Mouse (Mus musculus) liver, embryonic 16.5 days (tissue): Measurements from ENCODE around the gene She. TPM values are rescaled to one million over a fixed set of nuclear protein-coding genes. Genes with fewer than 3 reads are reported as not detected.

ENCODE experiments used
- ATAC-seq: fragments of 200-750 bp; cut with Nextera tagmentation; 2 replicates; pipeline ENCODE4 v1.8.0; 2017; ENCODE audit warnings: low read depth, mild to moderate bottlenecking, moderate number of reproducible peaks, moderate library complexity
- H3K27ac ChIP-seq: fragments of 300-500 bp; sonication (generic); 2 replicates; pipeline ENCODE4 v1.5.1; 2014; ENCODE audit warnings: mild to moderate bottlenecking, low read length
- H3K27me3 ChIP-seq: fragments of 300-500 bp; sonication (generic); 2 replicates; pipeline ENCODE4 v1.6.1; 2014; ENCODE audit warnings: low read depth, low read length, mixed read lengths; ENCODE audit not compliant: control insufficient read depth, insufficient read depth
- H3K36me3 ChIP-seq: fragments of 300-500 bp; sonication (generic); 2 replicates; pipeline ENCODE4 v1.6.1; 2014; ENCODE audit warnings: mild to moderate bottlenecking; ENCODE audit not compliant: control insufficient read depth, insufficient read depth
- H3K4me1 ChIP-seq: fragments of 300-500 bp; sonication (generic); 2 replicates; pipeline ENCODE4 v1.6.1; 2014; ENCODE audit warnings: low read depth, low read length, mixed read lengths; ENCODE audit not compliant: control insufficient read depth
- H3K4me2 ChIP-seq: fragments of 300-500 bp; sonication (generic); 2 replicates; pipeline ENCODE4 v1.6.1; 2014; ENCODE audit warnings: low read depth, low read length, mixed read lengths
- H3K4me3 ChIP-seq: fragments of 300-500 bp; sonication (generic); 2 replicates; pipeline ENCODE4 v1.5.1; 2014; ENCODE audit warnings: low read depth, mild to moderate bottlenecking, low read length
- H3K9ac ChIP-seq: fragments of 300-500 bp; sonication (generic); 2 replicates; pipeline ENCODE4 v1.6.1; 2014; ENCODE audit warnings: low read depth, low read length
- H3K9me3 ChIP-seq: fragments of 300-500 bp; sonication (generic); replicated peaks from 2 replicates; pipeline ENCODE4 v1.6.1; 2016; ENCODE audit warnings: low read length; ENCODE audit not compliant: control insufficient read depth
- WGBS: fragments of 180-500 bp; shearing (Covaris S2); extraction: QIAGEN DNeasy Blood & Tissue Kit; methylation state at CpG from one replicate; pipeline ENCODE4 v1.1.7; 2014; ENCODE audit not compliant: insufficient replicate concordance; 5-methylcytosine and 5-hydroxymethylcytosine counted together
- polyA plus RNA-seq: library from polyadenylated mRNA; unstranded; fragments of >200 nt; fragmentation: Nextera tagmentation; extraction: Ambion mirVana; gene quantifications from 2 replicates; pipeline ENCODE4 v1.2.1, GENCODE M21; 2015

The She gene
- polyA plus RNA-seq, 1 experiment from 2014 or later: 1.1 TPM

- no peak overlapping the region for H3K4me3 ChIP-seq
- no peak overlapping the region for H3K4me2 ChIP-seq
- H3K36me3 ChIP-seq: no peaks in the 10 kb centered on the region
- no peak overlapping the region for H3K9ac ChIP-seq
- no peaks in the 10 kb centered on the region for H3K27me3 ChIP-seq
- no peaks in the 10 kb centered on the region for H3K9me3 ChIP-seq
- ATAC-seq: no peak
- H3K4me1 ChIP-seq: peaks cover 11% of the 10 kb centered on the region
- no peak overlapping the region for H3K27ac ChIP-seq
These were observed 60.5 kb downstream of the She start for GRCm38 (mm10) chr3:89891696-89892095.

DNA sequence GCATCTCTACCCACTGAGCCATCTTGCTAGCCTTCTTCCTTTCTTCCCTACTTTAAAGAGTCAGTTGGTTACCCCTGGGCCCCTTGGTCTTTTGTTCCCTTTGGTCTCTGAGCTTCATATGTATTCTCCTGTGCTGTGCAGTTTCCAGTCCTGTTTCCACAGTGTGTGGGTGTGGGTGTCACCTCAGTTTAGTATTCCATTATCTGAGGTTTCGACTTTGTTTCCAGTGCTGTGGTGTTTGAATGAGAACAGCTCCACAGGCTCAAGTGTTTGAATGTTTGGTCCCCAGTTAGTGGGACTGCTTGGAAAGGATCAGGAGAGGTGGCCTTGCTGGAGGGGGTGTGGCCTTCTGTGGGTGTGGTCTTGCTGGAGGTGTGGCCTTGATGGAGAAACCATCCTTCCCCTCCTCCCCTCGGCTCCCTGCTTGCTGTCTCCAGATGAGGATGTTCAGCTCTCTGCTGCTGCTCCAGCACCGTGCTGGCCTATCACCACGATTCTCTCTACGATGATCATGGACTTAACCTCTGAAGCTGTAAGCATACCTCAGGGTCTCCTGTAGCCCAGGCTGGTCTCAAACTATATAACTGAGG, 61.4 kb downstream of the She start:
- Histone ChIP-seq H3K9ac (no peak overlapping the region), H3K4me2 (no peak overlapping the region), H3K36me3 (no peaks in the 10 kb centered on the region), H3K27me3 (no peaks in the 10 kb centered on the region), H3K27ac (no peak overlapping the region), H3K4me3 (no peak overlapping the region), H3K9me3 (no peaks in the 10 kb centered on the region), H3K4me1 (peaks cover 7% of the 10 kb centered on the region)
- peak; percentile 27; the same call in 1 of the 2 replicates for ATAC-seq
- WGBS: 78% methylated on average over 5 of the region's 5 CpGs

- H3K9me3 ChIP-seq: no peaks in the 10 kb centered on the region
- no peak overlapping the region for H3K9ac ChIP-seq
- no peak overlapping the region for H3K4me2 ChIP-seq
- H3K27me3 ChIP-seq: no peaks in the 10 kb centered on the region
- no peak overlapping the region for H3K27ac ChIP-seq
- no peak overlapping the region for H3K4me3 ChIP-seq
- no peaks in the 10 kb centered on the region for H3K36me3 ChIP-seq
- 25% methylated on average over 5 of the region's 5 CpGs for WGBS
- peaks cover 14% of the 10 kb centered on the region for H3K4me1 ChIP-seq
- ATAC-seq: no peak
These were observed 65.4 kb downstream of the She start for GRCm38 (mm10) chr3:89896571-89896970.

- Histone ChIP-seq H3K4me3 (no peak overlapping the region), H3K36me3 (no peaks in the 10 kb centered on the region), H3K27ac (no peak overlapping the region), H3K4me1 (peaks cover 21% of the 10 kb centered on the region), H3K27me3 (no peaks in the 10 kb centered on the region), H3K9ac (no peak overlapping the region), H3K9me3 (no peaks in the 10 kb centered on the region), H3K4me2 (no peak overlapping the region)
- no peak for ATAC-seq
- WGBS: 77% methylated on average over 8 of the region's 8 CpGs
These were observed 66.1 kb downstream of the She start for GRCm38 (mm10) chr3:89897204-89897796.

GRCm38 (mm10) chr3:89898011-89898410, 66.8 kb downstream of the She start:
- no peak for ATAC-seq
- H3K4me3 ChIP-seq: no peak overlapping the region
- H3K27ac ChIP-seq: no peak overlapping the region
- no peak overlapping the region for H3K4me2 ChIP-seq
- H3K36me3 ChIP-seq: no peaks in the 10 kb centered on the region
- no peak overlapping the region for H3K9ac ChIP-seq
- no peaks in the 10 kb centered on the region for H3K9me3 ChIP-seq
- 64% methylated on average over 10 of the region's 10 CpGs for WGBS
- H3K27me3 ChIP-seq: no peaks in the 10 kb centered on the region
- peaks cover 25% of the 10 kb centered on the region for H3K4me1 ChIP-seq

GRCm38 (mm10) chr3:89898870-89899510, 67.8 kb downstream of the She start:
- Histone ChIP-seq H3K27me3 (no peaks in the 10 kb centered on the region), H3K9ac (no peak overlapping the region), H3K27ac (peak overlapping the region; percentile 67), H3K9me3 (no peaks in the 10 kb centered on the region), H3K4me1 (peaks cover 28% of the 10 kb centered on the region), H3K4me3 (no peak overlapping the region), H3K4me2 (no peak overlapping the region), H3K36me3 (no peaks in the 10 kb centered on the region)
- WGBS: 54% methylated on average over 5 of the region's 5 CpGs
- ATAC-seq: peak; percentile 53

- H3K4me1 ChIP-seq: peaks cover 28% of the 10 kb centered on the region
- H3K27ac ChIP-seq: peak overlapping the region; percentile 29
- WGBS: 63% methylated on average over 8 of the region's 8 CpGs
- no peak overlapping the region for H3K4me2 ChIP-seq
- H3K27me3 ChIP-seq: no peaks in the 10 kb centered on the region
- no peaks in the 10 kb centered on the region for H3K9me3 ChIP-seq
- ATAC-seq: no peak
- no peak overlapping the region for H3K9ac ChIP-seq
- no peak overlapping the region for H3K4me3 ChIP-seq
- H3K36me3 ChIP-seq: no peaks in the 10 kb centered on the region
These were observed 68.3 kb downstream of the She start for GRCm38 (mm10) chr3:89899511-89899908.

DNA sequence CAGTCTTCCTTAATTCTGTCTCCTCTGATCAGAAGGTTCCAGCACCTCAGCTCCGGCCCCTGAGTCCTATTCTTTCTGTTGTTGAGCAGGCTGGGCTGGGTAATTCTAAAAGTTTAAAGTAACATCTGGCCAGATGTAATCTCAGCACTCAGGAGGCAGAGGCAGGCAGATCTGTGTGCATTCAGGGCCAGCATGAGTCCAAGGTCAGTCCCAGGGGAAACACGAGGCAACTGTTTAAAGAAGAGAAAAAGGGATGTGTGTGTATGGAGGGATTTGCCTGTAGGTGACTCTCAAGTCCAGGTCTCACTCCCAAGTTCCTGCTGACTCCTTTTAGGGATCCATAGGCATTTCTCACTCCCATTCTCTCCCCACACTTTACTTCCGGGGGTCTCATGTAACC, 76.7 kb downstream of the She start:
- no peak overlapping the region for H3K27ac ChIP-seq
- ATAC-seq: no peak
- H3K4me3 ChIP-seq: no peak overlapping the region
- peaks cover 14% of the 10 kb centered on the region for H3K27me3 ChIP-seq
- H3K9me3 ChIP-seq: no peaks in the 10 kb centered on the region
- 54% methylated on average over 3 of the region's 3 CpGs for WGBS
- H3K9ac ChIP-seq: no peak overlapping the region
- no peaks in the 10 kb centered on the region for H3K36me3 ChIP-seq
- H3K4me2 ChIP-seq: no peak overlapping the region
- peaks cover 21% of the 10 kb centered on the region for H3K4me1 ChIP-seq
